Mouse (Mus musculus) small intestine, adult 2 months (tissue): ENCODE measurements around the gene Cdh20. TPM values are rescaled to one million over a fixed set of nuclear protein-coding genes. Genes with fewer than 3 reads are reported as not detected.

Experiments used
- H3K27ac ChIP-seq: fragments of 200-500 bp; 2 replicates; pipeline ENCODE4 v1.5.1; 2012; ENCODE audit warnings: low read depth, low read length, control low read depth, inconsistent platforms; ENCODE audit not compliant: insufficient read depth
- H3K27me3 ChIP-seq: fragments of 200-500 bp; 2 replicates; pipeline ENCODE4 v1.6.1; 2012; ENCODE audit warnings: mild to moderate bottlenecking, moderate library complexity, low read length, inconsistent platforms; ENCODE audit not compliant: control insufficient read depth, insufficient read depth
- H3K36me3 ChIP-seq: fragments of 200-500 bp; 2 replicates; pipeline ENCODE4 v1.6.1; 2012; ENCODE audit warnings: mild to moderate bottlenecking, low read length, control low read depth, inconsistent platforms; ENCODE audit not compliant: control insufficient read depth, insufficient read depth
- H3K4me1 ChIP-seq: fragments of 200-500 bp; 2 replicates; pipeline ENCODE4 v1.6.1; 2012; ENCODE audit warnings: low read length, inconsistent platforms, mixed read lengths; ENCODE audit not compliant: control insufficient read depth, insufficient read depth, insufficient read length
- H3K4me3 ChIP-seq: fragments of 200-500 bp; 2 replicates; pipeline ENCODE4 v1.5.1; 2012; ENCODE audit warnings: low read depth, mild to moderate bottlenecking, control low read depth, inconsistent platforms, low read length, moderate library complexity
- CTCF ChIP-seq: fragments of 200-500 bp; IDR thresholded peaks from 2 replicates; pipeline ENCODE4 v1.5.1; 2012; ENCODE audit warnings: low read depth, mild to moderate bottlenecking, control low read depth, inconsistent platforms, low read length, moderate library complexity, mixed read lengths; ENCODE audit not compliant: insufficient replicate concordance, insufficient read length; ENCODE audit errors: extremely low read depth
- POLR2A ChIP-seq: fragments of 200-500 bp; IDR thresholded peaks from 2 replicates; pipeline ENCODE4 v1.6.1; 2012; ENCODE audit warnings: low read depth, mild to moderate bottlenecking, control low read depth, inconsistent platforms, low read length, moderate library complexity
- WGBS: fragments of 180-500 bp; shearing (Covaris S2); methylation state at CpG from one replicate; pipeline ENCODE4 v1.1.7; 2018; 5-methylcytosine and 5-hydroxymethylcytosine counted together
- polyA plus RNA-seq: library from polyadenylated mRNA; depleted of rRNA; stranded (reverse); fragments of >200 nt; gene quantifications from 2 replicates; pipeline ENCODE4 v1.2.3, GENCODE M21; 2012; rRNA removed

Cdh20 gene
- polyA plus RNA-seq = 0.27 and 0.32 TPM in 2 replicates

DNA sequence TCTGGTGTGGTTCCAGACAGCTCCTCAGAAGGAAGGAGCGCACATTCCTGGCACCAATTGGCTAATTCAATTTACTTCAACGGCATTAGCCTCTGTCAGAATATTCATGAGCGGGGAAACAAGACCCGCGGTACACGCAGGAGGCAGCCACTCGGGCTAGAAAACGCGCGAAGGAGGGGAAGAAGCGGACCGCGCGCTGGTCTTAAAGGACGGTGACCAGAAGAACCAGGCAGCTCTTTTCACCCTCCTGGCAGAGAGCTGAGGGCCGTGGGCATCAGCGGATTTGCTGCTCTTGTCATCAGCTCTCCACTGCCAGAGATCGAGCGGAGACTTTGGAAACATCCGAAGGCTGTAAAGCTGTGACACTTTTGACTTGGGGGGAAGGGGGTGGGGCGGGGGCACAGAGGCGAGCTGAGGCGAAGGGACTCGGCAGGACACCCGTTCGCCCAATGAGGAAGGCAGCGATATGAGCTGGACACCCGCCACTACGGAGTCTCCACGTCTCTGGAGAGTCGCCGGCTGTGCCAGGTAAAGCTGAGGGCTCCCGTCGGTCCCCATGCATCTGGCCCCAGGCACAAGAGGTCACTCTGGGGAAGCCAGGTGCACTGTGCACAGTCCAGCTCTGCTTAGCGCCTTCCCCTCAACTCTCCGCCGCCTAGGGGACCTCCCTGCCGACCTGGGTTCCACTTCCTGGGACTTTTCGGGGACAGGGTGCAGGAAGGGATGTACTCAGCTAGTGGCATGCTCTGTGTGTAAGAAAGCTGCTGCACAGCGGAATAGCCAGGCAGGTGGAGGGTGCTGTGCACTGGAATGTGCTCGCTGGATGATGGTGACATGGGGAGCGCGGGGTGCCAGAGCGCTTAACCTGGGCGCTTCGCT lies at the start of gene Cdh20:
Cdh20 (plus strand) TSS at position 159 of the 879 bp plus-strand sequence.
- H3K4me3 ChIP-seq = peak within 1 kb of the TSS; percentile 11
- no peaks in the 10 kb centered on the region for H3K27me3 ChIP-seq
- no peak for TF ChIP-seq CTCF
- no peak for TF ChIP-seq POLR2A

GRCm38 (mm10) chr1:104746816-104747215 lies 21.5 kb upstream of the Cdh20 start:
- 41% methylated on average over 1 of the region's 1 CpGs for WGBS
- H3K4me3 ChIP-seq = no peak overlapping the region
- TF ChIP-seq POLR2A = no peak
- H3K4me1 ChIP-seq = no peaks in the 10 kb centered on the region
- H3K27me3 ChIP-seq = no peaks in the 10 kb centered on the region
- H3K27ac ChIP-seq = no peak overlapping the region
- no peaks in the 10 kb centered on the region for H3K36me3 ChIP-seq

More for the DNA sequence above, at the start of gene Cdh20:
- H3K4me1 ChIP-seq = no peaks in the 10 kb centered on the region
- no peak within 1 kb of the TSS for H3K27ac ChIP-seq
- H3K36me3 ChIP-seq = no peaks in the 10 kb centered on the region
- WGBS = 4% methylated on average over 46 of the region's 46 CpGs

DNA sequence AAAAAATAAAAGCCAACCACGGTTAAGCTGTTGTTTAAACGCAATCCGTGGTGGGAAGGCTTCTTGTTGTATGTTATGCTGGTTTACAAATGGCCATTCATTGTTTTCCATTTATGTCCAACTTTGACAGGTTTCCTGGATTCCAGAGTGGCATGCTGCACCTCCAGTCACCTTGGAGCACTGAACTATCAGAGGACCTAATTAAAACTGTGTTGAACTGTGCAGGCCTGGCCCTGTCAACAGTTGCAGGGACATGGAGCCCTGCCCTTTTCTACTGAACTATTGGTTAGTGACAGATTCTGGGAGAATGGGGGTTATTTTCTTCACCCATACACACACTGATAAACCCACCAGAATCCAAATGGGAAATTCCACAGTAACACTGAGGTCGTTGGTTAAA lies 20.9 kb upstream of the Cdh20 start:
- H3K4me3 ChIP-seq = no peak overlapping the region
- 59% methylated on average over 4 of the region's 4 CpGs for WGBS
- TF ChIP-seq CTCF (no peak), POLR2A (no peak)
- H3K27ac ChIP-seq = no peak overlapping the region
- no peaks in the 10 kb centered on the region for H3K36me3 ChIP-seq
- H3K4me1 ChIP-seq = no peaks in the 10 kb centered on the region
- no peaks in the 10 kb centered on the region for H3K27me3 ChIP-seq

- no peaks in the 10 kb centered on the region for H3K36me3 ChIP-seq
- TF ChIP-seq CTCF (no peak), POLR2A (no peak)
Measured at GRCm38 (mm10) chr1:104754483-104754882, 13.8 kb upstream of the Cdh20 start.

DNA sequence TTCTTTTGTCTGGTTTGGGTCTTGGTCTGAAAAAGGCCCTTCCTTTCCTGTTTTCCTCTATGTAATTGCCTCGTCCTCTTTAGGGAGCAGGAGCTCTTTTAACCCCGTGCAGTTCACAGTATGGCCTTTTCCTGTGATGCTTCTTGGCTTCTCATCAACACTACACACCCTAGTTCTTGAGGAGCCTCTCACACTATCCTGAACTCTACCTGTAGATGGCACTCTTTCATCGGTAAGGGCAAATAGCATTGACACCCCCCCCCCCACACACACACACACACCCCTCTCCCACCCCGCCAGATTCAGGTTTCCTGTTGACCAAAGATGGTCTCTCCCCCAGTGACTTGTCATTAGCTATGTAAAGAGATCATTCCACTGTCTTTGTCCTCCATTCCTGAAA lies 12.4 kb upstream of the Cdh20 start:
- 18% methylated on average over 4 of the region's 4 CpGs for WGBS
- H3K4me3 ChIP-seq = no peak overlapping the region
- H3K27me3 ChIP-seq = no peaks in the 10 kb centered on the region
- TF ChIP-seq POLR2A = no peak
- no peak for TF ChIP-seq CTCF
- no peaks in the 10 kb centered on the region for H3K36me3 ChIP-seq
- no peaks in the 10 kb centered on the region for H3K4me1 ChIP-seq
- no peak overlapping the region for H3K27ac ChIP-seq

More at GRCm38 (mm10) chr1:104754483-104754882, 13.8 kb upstream of the Cdh20 start:
- H3K27me3 ChIP-seq = no peaks in the 10 kb centered on the region
- WGBS = 74% methylated on average over 8 of the region's 8 CpGs
- H3K4me1 ChIP-seq = no peaks in the 10 kb centered on the region
- H3K27ac ChIP-seq = no peak overlapping the region
- H3K4me3 ChIP-seq = no peak overlapping the region

DNA sequence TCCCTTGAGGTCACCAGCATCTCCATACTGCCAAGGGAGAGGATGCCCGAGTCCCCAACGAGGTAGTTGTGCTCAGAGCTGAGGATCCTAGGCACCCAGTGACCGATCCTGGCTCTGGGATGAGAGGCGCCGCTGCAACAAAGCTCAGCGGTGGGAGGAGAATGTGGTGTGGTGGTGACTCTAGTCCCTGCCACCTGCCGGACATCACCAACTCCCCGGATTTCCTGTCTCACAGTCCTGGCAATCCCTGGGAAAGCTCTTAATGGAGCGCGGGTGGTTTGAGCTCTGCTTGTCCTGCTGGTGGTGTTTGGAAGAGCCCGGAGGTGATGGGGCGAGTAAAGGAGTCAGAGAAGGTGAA lies 900 bp downstream of the Cdh20 start:
- H3K36me3 ChIP-seq = no peaks in the 10 kb centered on the region
- TF ChIP-seq CTCF (no peak), POLR2A (no peak)
- peak overlapping the region; percentile 11; the same call in 1 of the 2 replicates for H3K4me3 ChIP-seq
- no peaks in the 10 kb centered on the region for H3K27me3 ChIP-seq
- no peaks in the 10 kb centered on the region for H3K4me1 ChIP-seq
- no peak overlapping the region for H3K27ac ChIP-seq
- WGBS = 2% methylated on average over 12 of the region's 12 CpGs

DNA sequence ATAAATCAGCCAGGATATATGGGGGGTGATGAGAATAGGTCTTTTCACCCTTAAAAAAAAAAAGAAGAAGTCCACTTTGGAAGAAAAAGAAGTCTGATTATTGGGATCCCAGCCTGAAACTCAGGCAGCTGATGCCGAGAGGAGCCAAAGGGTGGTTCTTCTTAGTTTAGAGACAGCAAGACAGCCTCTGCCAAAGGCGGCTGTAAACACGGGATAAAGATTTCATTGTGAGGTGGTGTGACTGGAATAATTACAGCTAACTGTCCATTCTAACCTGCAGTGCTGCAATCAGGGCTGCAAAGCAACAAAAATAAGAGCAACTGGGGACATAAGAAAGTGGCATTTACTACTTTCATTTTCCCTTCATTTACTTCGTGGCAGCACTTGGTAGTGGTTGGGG lies 3.6 kb downstream of the Cdh20 start:
- no peaks in the 10 kb centered on the region for H3K36me3 ChIP-seq
- no peaks in the 10 kb centered on the region for H3K4me1 ChIP-seq
- 68% methylated on average over 4 of the region's 4 CpGs for WGBS
- no peaks in the 10 kb centered on the region for H3K27me3 ChIP-seq
- H3K27ac ChIP-seq = no peak overlapping the region
- no peak overlapping the region for H3K4me3 ChIP-seq
- TF ChIP-seq CTCF (no peak), POLR2A (no peak)
